Mouse (Mus musculus) large intestine, adult 2 months (tissue): ENCODE results near the gene Col7a1. TPM values are rescaled to one million over a fixed set of nuclear protein-coding genes. Genes with fewer than 3 reads are reported as not detected.
A peak's percentile ranks its signal among the peaks of the same experiment; 100 is the strongest.

Source experiments
- DNase-seq: peaks from one replicate; pipeline ENCODE4 v3.0.0-alpha.2; 2012; ENCODE audit warnings: low read depth, low spot score
- WGBS: fragments of 180-500 bp; shearing (Covaris S2); methylation state at CpG from one replicate; pipeline ENCODE4 v1.1.7; 2018; 5-methylcytosine and 5-hydroxymethylcytosine counted together
- polyA plus RNA-seq: library from polyadenylated mRNA; depleted of rRNA; stranded (reverse); fragments of >200 nt; gene quantifications from 2 replicates; pipeline ENCODE4 v1.2.3, GENCODE M21; 2012

The Col7a1 gene
- polyA plus RNA-seq, 1 experiment, result 1.0 TPM

DNA sequence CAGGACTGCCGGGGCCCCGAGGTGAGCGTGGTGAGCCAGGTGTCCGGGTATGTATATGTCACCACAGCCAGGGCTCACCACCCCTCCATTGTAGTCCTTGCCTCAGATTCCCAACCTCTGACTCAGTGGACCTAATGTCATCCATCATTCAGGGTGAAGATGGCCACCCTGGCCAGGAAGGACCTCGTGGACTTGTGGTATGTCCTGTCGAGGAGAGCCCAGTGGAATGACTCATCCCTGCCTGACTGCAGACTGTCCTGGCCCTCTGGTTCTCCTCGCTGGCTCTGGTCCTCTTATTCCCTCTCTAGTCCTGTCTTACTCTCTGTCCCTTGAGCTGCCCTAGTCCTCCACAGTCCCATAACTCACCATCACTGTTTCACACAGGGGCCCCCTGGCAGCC lies 24.6 kb downstream of the Col7a1 start:
- no peak for DNase-seq

DNA sequence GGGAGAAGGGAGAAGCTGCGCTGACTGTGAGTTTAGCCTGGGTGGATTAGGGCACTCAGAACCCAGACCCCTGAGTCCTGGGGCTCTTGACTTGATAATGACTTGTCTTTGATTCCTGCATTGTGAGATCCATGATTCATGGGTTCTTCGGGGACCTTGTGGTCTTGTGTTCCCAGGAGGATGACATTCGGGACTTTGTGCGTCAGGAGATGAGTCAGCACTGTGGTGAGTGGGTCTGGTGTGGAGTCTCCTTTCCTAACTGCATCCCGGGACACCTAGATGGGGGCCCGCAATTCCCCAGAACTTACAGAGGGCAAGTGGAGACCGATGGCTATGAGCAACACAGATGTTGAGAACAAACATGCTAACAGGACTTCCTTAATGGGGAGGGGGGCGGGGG lies 29.1 kb downstream of the Col7a1 start:
- WGBS, result 70% methylated on average over 8 of the region's 8 CpGs
- no peak for DNase-seq

More for the DNA sequence above, 24.6 kb downstream of the Col7a1 start:
- WGBS, result 66% methylated on average over 7 of the region's 7 CpGs

DNA sequence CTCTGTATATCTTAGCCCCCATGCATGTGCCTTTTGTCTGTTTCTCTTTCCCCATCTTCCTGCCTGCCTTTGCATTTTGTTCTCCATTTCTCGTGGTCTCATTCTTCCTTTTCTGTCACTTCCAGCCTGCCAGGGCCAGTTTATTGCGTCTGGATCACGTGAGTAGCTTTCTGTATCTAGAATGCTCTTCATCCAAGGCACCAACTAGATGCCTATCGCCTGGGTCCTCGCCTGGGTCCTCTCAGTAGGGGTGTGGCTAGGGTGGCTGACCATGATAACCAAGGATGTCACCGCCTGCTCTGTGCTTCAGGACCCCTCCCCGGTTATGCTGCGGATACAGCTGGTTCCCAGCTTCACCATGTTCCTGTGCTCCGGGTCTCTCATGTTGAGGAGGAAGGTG lies 29.8 kb downstream of the Col7a1 start:
- no peak for DNase-seq
- 56% methylated on average over 9 of the region's 9 CpGs for WGBS

GRCm38 (mm10) chr9:108985710-108986109 lies 32.3 kb downstream of the Col7a1 start, which contains the start of gene Ucn2:
Gene Ucn2, plus strand, starts transcription at chr9:108986010.
- no peak for DNase-seq
- 76% methylated on average over 4 of the region's 4 CpGs for WGBS

DNA sequence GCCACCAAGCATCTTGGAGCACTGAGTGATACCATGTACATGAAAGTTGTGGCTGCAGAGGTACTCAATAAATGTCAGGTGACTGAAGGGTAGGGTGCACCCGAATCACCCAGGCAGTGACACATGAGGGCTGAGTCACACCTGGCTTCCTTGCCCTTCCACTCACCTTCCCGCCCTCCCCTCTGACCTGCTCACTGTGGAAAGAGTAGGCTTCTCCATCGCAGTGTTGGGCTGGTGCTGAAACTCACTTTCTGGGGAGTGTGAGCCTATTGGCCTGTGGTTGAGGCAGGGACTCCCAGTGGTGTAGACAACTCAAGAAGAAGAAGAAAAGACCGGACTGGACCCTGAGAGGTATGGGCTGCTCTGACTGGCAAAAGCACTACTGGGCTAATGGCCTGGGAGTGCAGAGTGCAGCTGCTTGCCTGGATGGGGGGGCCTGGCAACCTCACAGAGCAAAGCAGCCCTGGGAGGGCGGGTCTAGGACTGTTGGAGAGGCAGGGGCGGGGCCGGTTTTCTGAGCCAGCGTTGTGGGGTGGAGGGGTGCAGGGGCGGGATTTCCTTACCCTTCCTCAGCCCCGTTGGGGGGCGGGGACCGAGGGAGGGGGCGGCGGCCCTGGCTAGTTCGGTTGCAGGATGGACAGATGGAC lies 34.4 kb downstream of the Col7a1 start:
- 23% methylated on average over 15 of the region's 15 CpGs for WGBS
- DNase-seq, result no peak

DNA sequence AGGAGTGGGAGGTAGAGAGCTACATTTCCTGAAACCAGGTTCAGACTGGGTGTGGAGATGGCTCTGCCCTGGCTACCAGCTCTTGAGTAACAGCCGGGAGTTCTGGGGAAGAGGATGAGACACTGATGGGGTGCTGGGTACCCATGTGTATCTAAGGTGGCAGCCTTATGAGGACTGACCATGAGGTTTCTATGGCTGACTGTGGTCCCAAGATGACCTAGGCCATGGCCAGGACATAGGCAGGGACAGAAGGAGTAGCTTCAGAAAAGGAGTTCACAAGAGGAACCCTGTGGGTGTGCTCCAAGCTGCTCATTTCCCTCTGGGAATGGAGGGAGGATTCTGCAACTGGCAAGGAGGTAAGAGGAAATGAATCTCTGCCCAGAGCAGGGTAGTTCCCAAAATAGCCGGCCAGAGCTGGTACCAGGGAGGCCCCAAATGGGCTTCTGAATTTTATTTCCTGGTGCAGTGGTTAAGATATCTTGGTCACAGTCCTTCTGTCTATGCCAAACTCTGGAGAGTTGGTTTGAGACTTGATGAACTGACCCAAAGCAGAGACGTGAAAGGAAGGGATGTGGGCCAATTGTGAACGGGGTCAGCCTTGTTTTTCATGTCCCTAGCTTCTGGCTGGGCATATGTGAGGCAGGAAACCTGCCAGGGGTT lies 36.5 kb downstream of the Col7a1 start:
- no peak for DNase-seq
- 57% methylated on average over 4 of the region's 4 CpGs for WGBS

DNA sequence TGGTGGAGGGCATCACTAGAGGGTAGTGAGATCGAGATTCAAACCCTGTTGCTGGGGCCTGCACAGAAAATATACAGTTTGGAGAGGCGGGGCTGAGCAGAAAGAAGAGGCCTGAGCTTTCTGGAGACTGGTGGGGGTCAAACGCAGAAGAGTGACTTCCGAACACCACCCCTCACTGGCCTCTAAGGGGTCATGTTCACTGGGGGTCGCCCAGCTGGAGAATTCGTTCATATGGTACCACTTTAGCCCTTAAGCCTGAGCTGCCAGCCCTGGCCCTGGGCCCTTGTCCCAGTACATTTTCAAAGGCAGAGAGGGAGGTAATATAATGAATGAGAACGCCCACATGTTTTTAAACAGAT lies 37.1 kb downstream of the Col7a1 start:
- no peak for DNase-seq
- 78% methylated on average over 7 of the region's 7 CpGs for WGBS

DNA sequence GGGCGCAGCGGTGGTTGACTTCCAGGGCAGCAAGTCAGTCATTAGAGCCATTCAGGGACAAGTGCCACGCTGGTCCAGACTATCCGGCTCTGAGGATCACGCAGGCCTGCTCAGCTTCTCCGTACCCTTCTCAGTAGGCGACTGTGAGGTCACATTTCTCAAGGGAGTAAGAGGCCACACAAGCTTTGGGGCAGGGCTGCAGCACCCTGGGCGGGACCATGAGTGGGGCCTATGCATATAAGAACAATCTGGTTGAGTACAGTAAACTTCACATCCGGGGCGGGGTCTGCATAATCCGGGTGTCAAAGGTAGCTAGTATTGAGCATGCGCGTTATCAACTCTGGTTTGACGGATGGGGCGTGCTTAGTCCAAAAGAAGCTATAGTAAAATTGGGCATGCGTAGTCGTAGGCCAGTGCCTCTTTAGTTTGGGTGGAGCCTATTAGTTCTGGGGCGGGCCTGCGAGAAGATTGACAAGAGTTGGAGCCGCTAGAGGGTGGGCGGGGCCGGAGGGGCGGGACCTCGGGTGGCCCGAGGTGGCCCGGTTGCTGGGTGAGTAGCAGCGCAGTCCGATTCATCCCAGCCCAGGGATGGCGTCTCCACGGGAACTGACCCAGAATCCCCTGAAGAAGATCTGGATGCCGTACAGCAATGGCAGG lies 38.2 kb downstream of the Col7a1 start, which contains the start of gene Pfkfb4:
Gene Pfkfb4, plus strand, starts transcription at position 351 of the 657 bp plus-strand sequence.
- peak; percentile 98 for DNase-seq
- under 1% methylated on average over 31 of the region's 31 CpGs for WGBS

- DNase-seq, result no peak
- WGBS, result 6% methylated on average over 18 of the region's 18 CpGs
These were observed 38.7 kb downstream of the Col7a1 start for GRCm38 (mm10) chr9:108992085-108992469.

- WGBS, result 62% methylated on average over 9 of the region's 9 CpGs
- no peak for DNase-seq
These were observed 39.4 kb downstream of the Col7a1 start for GRCm38 (mm10) chr9:108992620-108993361.

GRCm38 (mm10) chr9:108996411-108996810 lies 43.0 kb downstream of the Col7a1 start:
- 63% methylated on average over 9 of the region's 9 CpGs for WGBS
- DNase-seq, result no peak

DNA sequence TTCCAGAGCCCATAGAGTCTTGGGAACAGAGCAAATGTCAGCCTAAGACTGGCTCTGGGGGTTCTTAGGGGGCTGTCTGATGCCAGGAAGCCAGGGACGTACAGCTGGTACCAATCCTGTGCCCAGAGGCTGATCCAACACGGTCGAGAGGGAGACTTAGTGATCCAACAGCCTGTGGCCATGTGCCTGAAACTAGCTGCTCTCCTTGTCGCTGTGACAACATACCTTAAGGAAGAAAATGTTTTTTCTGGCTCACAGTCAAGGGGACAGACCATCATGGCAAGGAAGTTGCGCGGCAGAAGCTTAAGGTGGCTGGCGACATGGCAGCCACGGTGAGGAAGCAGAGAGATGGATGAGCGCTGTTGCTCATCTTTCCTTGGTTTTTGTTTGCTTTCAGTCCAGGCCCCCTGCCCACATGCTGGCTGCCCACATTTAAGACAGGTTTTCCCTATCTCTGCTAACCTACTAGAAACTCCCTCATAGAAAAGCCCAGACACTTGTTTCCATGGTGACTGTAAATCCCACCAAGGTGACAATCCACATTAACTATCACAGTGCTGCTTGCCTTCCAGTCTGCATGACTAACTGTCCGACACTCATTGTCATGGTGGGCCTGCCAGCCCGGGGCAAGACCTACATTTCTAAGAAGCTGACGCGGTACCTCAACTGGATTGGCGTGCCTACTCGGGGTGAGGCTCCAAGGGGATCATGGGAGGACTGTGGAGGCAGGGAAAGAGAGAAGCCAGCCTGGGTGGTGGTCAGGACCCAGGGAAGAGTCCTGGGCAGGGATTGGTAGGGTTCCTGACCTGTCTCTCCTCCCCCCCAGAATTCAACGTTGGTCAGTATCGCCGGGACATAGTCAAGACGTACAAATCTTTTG lies 45.1 kb downstream of the Col7a1 start:
- WGBS, result 68% methylated on average over 19 of the region's 19 CpGs
- DNase-seq, result no peak

DNA sequence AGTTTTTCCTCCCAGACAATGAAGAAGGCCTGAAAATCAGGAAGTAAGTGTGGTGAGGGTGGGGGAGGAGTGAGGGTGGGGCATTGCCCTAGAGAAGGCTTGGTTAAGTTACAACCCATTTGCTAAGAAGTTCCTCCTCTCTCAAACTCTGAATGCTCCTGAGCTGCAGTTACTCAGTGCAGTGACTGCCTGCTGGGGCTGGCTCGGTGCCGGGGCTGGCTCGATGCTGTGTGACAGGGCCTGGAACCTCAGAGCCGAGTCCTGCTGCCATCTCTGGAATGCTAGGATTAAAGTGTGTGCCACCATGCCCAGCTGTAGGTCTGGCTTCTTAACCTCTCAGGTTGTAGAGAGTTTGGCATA lies 45.8 kb downstream of the Col7a1 start:
- DNase-seq, result no peak
- WGBS, result 24% methylated on average over 4 of the region's 4 CpGs

DNA sequence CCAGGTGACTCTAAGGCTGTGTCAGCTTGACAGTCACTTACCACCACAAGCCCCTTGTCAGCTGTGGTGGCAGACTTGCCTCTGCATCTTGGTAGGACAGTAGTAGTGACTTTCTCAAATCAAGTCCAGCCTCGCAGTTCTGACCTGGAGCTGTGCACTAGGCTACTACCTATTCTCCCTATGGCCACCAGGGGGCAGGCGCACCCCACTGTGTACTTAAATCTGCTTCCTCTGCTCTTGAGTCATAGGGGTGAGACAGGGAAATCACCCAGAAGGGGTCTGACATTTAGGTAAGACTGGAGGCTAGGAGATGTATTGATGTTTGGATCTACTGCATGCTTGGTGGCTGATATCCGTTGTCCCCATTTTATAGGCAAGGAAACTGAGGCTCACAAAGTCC lies 47.3 kb downstream of the Col7a1 start:
- DNase-seq, result no peak
- WGBS, result 10% methylated on average over 3 of the region's 3 CpGs

- no peak for DNase-seq
- WGBS, result 65% methylated on average over 2 of the region's 2 CpGs
These were observed 49.8 kb downstream of the Col7a1 start for GRCm38 (mm10) chr9:109003201-109003600.

- DNase-seq, result no peak
- 88% methylated on average over 21 of the region's 21 CpGs for WGBS
These were observed 53.8 kb downstream of the Col7a1 start for GRCm38 (mm10) chr9:109007025-109007780.

- 93% methylated on average over 9 of the region's 9 CpGs for WGBS
- no peak for DNase-seq
These were observed 54.7 kb downstream of the Col7a1 start for GRCm38 (mm10) chr9:109008081-109008480.

- WGBS, result 35% methylated on average over 10 of the region's 10 CpGs
- no peak for DNase-seq
These were observed 55.7 kb downstream of the Col7a1 start for GRCm38 (mm10) chr9:109008994-109009635.
